Mouse (Mus musculus) lung, postnatal 0 days (tissue): ENCODE measurements around the gene Msantd2.

Experiments
- CTCF ChIP-seq: IDR thresholded peaks from 2 replicates; pipeline ENCODE4 v1.5.1; 2016; ENCODE audit warnings: antibody characterized with exemption, mild to moderate bottlenecking
- EP300 ChIP-seq: IDR thresholded peaks from 2 replicates; pipeline ENCODE4 v1.6.1; 2016; ENCODE audit warnings: antibody characterized with exemption, mild to moderate bottlenecking, control low read depth

- TF ChIP-seq EP300, result no peak
- no peak for TF ChIP-seq CTCF
Measured at GRCm38 (mm10) chr9:37459665-37460042, 29.5 kb upstream of the Msantd2 start.
